Mouse (Mus musculus) heart, postnatal 25 days (tissue): ENCODE measurements at regions not wholly inside any gene's neighbourhood (a gene's known extent, or its start where the extent isn't known, plus 50 kb on each side); places are given as distances from the start of the nearest gene placed in this dataset.

Experiments used
- DNase-seq: peaks from one replicate; pipeline ENCODE4 v3.0.0; 2022; ENCODE audit warnings: low spot score
- intact Hi-C: fragments of 180-260 bp; cut with DNase I; formaldehyde crosslinking; loops from one replicate; pipeline ENCODE4 v1.15.1; 2025

DNA sequence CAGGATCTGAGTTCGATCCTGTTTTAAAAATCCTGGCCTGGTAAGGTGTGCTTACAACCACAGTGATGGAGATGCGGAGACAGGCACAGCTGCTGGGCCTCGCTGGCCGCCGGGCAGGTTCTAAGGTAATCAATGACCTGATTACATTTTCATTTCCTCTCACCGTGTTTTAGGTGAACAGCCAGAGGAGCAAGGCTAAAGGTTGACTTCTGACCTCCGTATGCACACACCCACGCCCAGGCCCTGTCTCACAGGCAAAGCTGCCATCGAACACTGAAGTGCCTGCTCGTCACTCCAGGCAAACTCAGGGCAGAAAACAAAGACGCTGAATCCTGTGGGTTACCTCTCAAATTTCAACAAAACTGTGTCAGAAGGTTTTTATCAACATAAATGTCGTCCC lies 179.1 kb upstream of the Adgrl2 start:
- no peak for DNase-seq
- intact Hi-C loops, result no loop called here

GRCm38 (mm10) chr3:149167997-149168396 lies 177.6 kb upstream of the Adgrl2 start:
- intact Hi-C loops, result no loop called here
- no peak for DNase-seq

- intact Hi-C loops, result no loop called here
- DNase-seq, result no peak
Observed at GRCm38 (mm10) chr3:149164804-149165203, 174.4 kb upstream of the Adgrl2 start.

- intact Hi-C loops, result no loop called here
- no peak for DNase-seq
Observed at GRCm38 (mm10) chr3:149163591-149163990, 173.2 kb upstream of the Adgrl2 start.

DNA sequence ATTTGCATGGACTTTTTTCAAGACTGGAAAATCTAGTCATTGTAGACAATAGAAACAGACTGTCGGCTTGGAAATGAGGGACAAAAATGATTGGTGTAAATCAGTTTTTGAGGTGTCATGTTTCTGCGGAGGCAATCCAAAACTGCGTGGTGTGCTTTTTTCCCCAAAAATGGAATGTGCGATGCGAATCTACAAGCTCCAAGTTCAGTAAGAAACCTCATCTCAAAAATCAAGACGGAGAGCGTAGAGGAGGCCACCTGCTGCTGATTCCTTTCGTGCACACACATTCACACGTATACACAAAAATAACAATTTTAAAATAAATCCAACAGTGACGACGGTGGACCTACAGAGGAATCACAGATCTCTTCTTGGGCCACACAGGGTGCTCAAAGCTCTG lies 170.5 kb upstream of the Adgrl2 start:
- no peak for DNase-seq
- intact Hi-C loops, result no loop called here

DNA sequence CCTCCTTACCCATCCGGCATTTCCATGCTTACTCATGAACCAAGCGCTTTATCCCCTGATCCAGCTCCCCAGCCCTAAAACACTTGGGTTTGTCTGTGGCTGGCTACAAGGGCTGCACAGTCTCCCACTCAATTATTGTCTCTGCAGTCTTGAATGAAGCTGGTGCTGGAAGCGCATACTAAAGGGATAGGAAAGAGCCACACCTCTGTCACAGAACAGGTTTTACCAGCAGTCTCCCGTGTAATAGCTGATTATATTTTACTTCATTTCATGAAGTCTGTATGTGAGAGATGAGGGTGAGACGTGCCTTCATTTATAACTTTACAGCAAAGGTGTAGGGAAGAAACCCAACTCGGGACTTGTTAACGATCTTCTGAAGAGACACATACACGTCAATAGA lies 167.0 kb upstream of the Adgrl2 start:
- intact Hi-C loops, result no loop called here
- DNase-seq, result no peak

- DNase-seq, result no peak
Observed at GRCm38 (mm10) chr3:149152312-149152711, 162.0 kb upstream of the Adgrl2 start.

DNA sequence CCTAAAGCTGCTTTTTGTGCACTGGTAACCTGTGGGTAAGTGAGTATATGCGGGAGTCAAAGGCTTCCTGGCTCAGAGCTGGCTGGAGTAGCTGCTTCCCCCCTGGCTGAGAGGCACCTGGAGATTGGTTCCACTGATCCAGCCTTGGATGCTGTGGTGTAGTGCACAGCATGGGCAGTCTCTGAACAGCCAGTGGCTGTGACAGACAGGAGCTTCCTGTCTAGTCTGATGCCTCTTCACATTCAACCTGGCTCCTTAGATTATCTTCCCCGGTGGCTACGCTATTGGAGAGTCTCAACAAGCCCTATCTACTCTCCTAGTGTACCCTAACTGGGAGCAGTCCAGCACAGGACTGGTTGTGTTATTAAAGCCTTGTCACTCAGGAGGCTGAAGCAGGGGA lies 160.4 kb upstream of the Adgrl2 start:
- intact Hi-C loops, result no loop called here
- no peak for DNase-seq

More at GRCm38 (mm10) chr3:149152312-149152711, 162.0 kb upstream of the Adgrl2 start:
- intact Hi-C loops, result no loop called here

DNA sequence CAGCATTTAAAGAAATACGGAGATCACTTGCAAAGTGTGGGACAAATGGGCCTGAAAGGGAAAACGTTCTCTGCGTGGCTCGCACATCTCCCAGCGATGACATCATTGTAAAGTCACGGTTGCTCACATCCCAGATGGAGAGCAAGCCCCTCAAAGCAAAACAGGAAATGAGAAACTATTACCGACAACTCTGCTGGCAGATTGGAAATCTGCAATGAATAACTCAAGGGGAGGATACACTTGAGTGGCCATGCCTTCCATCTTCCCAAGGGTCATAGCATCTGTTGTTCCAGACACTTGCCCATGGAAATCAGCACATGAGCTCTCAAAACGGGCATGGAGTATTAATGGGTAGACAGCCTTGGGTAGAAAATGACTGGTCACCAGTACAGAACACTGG lies 158.3 kb upstream of the Adgrl2 start:
- DNase-seq, result no peak
- intact Hi-C loops, result no loop called here

GRCm38 (mm10) chr3:149147916-149148315 lies 157.6 kb upstream of the Adgrl2 start:
- intact Hi-C loops, result no loop called here
- DNase-seq, result no peak

DNA sequence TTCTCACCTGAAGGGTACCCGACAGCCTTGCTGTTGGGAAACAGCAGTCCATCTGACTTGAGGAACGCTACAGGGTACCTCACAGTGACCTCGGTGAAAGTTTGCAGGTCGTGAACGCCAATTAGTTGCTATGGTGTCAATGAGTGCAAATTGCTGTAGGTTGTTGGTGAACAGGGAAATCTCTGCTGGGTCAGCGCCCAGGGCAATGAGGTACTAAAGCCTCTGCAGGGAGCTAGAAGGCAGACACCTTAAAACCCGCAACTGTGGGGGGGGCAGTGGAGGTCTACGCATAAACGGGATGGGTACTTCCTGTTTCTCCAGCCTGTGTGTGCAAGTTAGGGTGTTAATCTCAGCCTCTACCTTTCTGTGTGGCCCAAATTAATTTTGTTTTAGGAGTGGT lies 156.3 kb upstream of the Adgrl2 start:
- DNase-seq, result no peak
- intact Hi-C loops, result no loop called here

GRCm38 (mm10) chr3:149140461-149140860 lies 150.1 kb upstream of the Adgrl2 start:
- no peak for DNase-seq
- intact Hi-C loops, result no loop called here

DNA sequence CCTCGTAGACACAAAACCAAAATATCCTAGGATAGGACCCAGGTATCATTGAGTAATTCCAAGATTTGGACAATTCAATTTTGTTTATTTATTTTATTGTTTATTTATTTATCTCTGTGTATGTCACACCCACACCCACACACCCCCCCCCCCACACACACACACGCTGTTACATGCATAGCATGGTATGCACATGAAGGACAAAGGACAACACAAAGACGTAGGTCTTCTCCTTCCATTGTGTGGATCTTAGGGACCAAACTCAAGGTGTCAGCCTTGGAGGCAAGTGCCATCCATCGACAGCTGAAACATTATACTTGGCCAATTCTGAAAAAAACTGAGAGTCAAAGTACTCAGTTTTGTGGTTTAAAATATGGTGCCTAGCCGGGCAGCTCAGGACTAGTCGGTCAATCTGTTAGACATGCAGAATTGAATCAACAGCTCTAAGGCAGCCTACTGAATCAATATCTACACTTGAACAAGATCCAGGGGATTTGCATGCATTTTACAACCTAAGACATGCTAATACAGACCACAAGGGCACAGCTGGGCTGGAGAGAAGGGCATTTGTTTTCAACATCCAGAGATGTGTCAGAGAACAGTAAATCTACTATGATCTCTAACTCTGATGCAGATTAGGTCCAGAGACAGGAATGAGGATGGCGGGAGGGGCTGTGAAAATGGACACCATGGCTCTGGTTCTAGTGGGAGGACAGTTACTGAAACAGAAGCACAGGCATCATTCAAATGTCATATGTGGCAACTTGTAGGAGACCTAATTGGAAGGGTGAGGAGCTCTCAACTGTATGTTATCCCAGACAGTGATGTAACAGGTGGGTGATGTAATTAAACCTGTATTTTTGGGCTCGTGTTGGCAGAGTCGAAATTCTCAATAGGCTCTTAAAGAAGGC lies 143.9 kb upstream of the Adgrl2 start:
- intact Hi-C loops, result no loop called here
- DNase-seq, result no peak

GRCm38 (mm10) chr3:149118806-149119205 lies 128.5 kb upstream of the Adgrl2 start:
- no peak for DNase-seq
- intact Hi-C loops, result loop anchor here (5.0 kb wide), 1 partner anchor 132 kb away; no protein-coding TSS in a partner anchor

DNA sequence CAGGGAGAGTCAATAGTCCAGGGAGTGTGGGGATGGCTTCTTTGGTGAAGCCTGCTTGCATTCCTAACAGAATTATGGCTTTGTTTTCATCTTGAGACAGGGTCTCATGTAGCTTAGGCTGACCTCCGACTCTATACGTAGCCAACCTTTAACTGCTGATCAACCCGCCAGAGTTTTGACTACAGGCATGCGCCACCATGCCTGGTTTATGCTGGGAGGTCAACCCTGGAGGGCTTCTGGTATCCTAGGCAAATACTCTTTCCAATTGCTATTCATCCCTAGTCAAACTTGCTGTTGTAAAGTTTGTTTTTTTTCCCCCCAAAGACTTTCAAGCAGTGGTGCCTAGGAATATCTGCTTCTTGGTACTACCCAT lies 127.3 kb upstream of the Adgrl2 start:
- DNase-seq, result no peak
- intact Hi-C loops, result loop anchor here (5.0 kb wide), 1 partner anchor 130 kb away; no protein-coding TSS in a partner anchor

GRCm38 (mm10) chr3:149117018-149117683 lies 126.8 kb upstream of the Adgrl2 start:
- intact Hi-C loops, result loop anchor here (5.0 kb wide), 1 partner anchor 130 kb away; no protein-coding TSS in a partner anchor
- peak; percentile 51 for DNase-seq

GRCm38 (mm10) chr3:149116604-149117003 lies 126.2 kb upstream of the Adgrl2 start:
- DNase-seq, result no peak

DNA sequence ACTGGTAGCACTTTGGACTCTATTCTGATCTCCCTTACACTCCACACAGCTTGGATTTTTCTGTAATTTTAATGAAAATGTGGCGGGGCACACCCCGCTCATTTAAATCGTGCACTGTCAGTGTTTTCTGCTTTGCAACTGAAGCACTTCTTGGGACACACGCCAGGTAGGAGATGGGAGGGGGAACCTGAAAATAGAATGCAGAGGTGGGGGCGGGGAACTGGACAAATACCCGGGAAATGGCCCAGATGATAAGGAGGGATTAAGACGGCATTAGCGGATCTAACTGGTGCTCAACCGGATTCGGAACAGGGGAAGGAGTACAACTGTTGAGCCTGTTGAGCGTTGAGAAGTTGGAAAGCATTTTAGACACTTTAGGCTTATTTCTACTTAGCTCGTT lies 125.5 kb upstream of the Adgrl2 start:
- intact Hi-C loops, result loop anchor here (5.0 kb wide), 1 partner anchor 129 kb away; no protein-coding TSS in a partner anchor
- DNase-seq, result no peak

More at GRCm38 (mm10) chr3:149116604-149117003, 126.2 kb upstream of the Adgrl2 start:
- intact Hi-C loops, result loop anchor here (5.0 kb wide), 1 partner anchor 129 kb away; no protein-coding TSS in a partner anchor

GRCm38 (mm10) chr3:149112878-149113277 lies 122.5 kb upstream of the Adgrl2 start:
- DNase-seq, result no peak
- intact Hi-C loops, result loop anchor here (5.0 kb wide), 1 partner anchor 79 kb away; no protein-coding TSS in a partner anchor

DNA sequence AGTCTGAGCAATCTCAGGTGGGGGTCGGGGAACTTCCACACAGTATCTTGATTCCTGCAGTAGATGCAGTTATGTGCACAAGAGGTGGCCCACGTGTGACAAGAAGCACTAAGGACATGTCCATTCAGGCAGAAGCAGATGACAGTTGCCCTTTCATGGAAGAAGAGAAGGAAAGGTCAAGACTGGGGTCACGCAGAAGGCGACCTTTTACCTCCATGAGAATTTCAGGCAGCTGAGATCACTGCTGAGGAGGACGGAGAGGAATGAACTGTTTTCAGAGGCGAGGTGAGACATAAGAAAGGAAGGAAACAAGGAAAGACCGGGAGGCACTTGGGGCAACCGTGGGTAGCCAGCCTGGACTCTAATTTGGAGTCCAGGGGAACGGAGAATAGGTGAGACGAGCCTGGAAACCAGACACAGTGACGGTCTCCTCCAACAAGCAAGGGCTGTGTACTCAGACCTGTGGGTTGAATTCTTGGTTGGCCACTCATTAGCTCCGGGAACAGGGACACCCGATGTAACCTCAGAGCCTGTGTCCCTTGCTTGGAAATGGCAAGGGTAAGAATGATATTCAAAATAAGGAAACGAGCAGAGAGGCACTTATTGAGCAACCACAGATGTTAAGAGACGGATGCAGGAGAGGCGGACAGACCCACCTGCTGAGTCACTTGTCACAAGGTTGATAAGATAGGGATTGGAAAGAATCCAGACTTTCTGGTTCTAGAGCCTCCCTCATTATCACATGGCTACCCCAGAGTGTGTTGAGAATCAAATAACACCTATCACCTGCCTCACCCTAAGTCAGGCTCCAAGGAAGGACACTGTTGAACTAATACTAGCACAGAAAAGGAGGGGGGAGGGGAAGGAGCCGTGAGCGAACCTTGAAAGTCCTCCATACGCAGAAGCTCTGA lies 121.4 kb upstream of the Adgrl2 start:
- no peak for DNase-seq
- intact Hi-C loops, result loop anchor here (5.0 kb wide), 1 partner anchor 81 kb away; no protein-coding TSS in a partner anchor
